Mouse (Mus musculus) bone marrow macrophage, adult 2 months (primary cell): ENCODE measurements around the gene Myo1b.

Source experiments
- CTCF ChIP-seq: IDR thresholded peaks from 2 replicates; pipeline ENCODE4 v1.5.1; 2012; ENCODE audit warnings: low read depth, mild to moderate bottlenecking, low read length, moderate library complexity
- POLR2A ChIP-seq: IDR thresholded peaks from 2 replicates; pipeline ENCODE4 v1.6.1; 2012; ENCODE audit warnings: mild to moderate bottlenecking, low read depth, low read length, borderline replicate concordance

- TF ChIP-seq CTCF (no peak), POLR2A (no peak)
These were observed 94.0 kb downstream of the Myo1b start for GRCm38 (mm10) chr1:51821701-51822495.
